Mouse (Mus musculus): ENCODE data around the gene Gm12695. TPM values are rescaled to one million over a fixed set of nuclear protein-coding genes. Genes with fewer than 3 reads are reported as not detected.

Gene Gm12695
- polyA plus RNA-seq, 1 experiment from 2014 or later = not detected

DNA sequence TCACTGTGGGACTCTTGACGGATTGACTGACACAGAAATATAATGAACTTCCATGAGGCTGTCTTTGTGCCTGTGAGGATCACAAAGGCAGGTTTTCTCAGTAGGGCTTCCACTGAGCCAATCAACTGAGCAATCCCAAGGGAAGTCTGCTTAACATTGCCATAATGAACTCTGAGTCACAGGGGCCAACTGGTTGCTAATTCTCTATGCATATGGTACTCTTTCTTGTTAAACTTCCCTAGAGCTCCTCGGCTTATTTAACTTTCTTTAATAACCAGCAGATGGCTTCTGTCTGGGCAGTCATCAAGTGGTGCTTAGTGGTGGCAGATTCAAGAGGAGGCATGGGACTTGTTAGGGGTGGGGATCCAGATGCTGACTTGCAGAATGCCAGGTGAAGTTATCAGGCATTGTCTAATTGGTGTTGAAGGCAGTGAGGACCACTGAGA, 97.6 kb downstream of the Gm12695 start:
- Histone ChIP-seq H3K9me3 (no peaks in the 10 kb centered on the region), H3K9ac (no peak overlapping the region), H3K27me3 (no peaks in the 10 kb centered on the region), H3K27ac (replicated peaks) (no peak overlapping the region), H3K36me3 (no peaks in the 10 kb centered on the region), H3K4me2 (no peak overlapping the region), H3K4me1 (replicated peaks) (no peaks in the 10 kb centered on the region), H3K4me3 (no peak overlapping the region)
- WGBS = 60% methylated on average over 2 of the region's 2 CpGs
- ATAC-seq (ENCODE audit: low read depth) = no peak

DNA sequence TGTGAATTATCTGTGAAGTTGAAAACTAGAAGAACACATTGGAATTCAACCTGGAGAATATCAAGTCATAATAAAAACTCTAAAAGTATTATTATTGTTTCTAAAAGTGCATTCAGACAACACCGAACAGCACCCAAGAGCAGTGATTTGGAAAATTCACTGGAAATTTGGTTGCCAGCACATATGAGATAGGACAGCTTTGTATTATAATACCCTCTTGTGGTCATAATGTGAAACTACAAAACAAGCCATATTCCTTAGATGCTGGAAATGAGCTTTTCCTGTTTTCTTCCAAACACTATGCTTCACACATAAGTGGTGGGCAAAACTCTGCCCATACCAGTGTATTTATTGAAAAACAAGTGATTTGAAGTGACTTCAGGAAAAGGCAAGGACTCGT, 101.5 kb downstream of the Gm12695 start:
- WGBS = 53% methylated on average over 2 of the region's 2 CpGs
- ATAC-seq (ENCODE audit: low read depth) = no peak
- no peaks in the 10 kb centered on the region for H3K4me1 ChIP-seq (replicated peaks)
- H3K9me3 ChIP-seq = no peaks in the 10 kb centered on the region
- H3K4me3 ChIP-seq = no peak overlapping the region
- H3K9ac ChIP-seq = no peak overlapping the region
- H3K27me3 ChIP-seq = no peaks in the 10 kb centered on the region
- H3K4me2 ChIP-seq = no peak overlapping the region
- H3K27ac ChIP-seq (replicated peaks) = no peak overlapping the region
- H3K36me3 ChIP-seq = no peaks in the 10 kb centered on the region

DNA sequence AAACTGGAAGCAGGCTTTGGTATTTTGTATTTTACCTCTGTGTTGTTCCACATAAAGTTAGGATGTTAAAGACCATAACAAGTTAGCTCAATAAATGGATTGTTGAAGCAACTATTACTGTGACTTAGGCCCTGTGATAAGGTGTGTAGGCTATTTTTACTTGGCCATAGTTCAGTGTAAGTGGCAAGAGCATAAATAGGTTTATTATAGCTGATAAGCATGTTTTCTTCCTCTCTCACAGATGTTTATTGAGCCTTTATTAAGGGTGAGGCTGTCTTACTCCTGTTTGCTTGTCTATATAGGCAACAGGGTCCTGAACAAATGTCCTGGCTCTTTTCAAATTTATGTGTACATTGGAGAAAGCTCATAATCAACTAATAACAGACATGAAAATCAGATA, 104.0 kb downstream of the Gm12695 start:
- ATAC-seq (ENCODE audit: low read depth) = no peak
- Histone ChIP-seq H3K4me3 (no peak overlapping the region), H3K9ac (no peak overlapping the region), H3K27ac (replicated peaks) (no peak overlapping the region), H3K27me3 (no peaks in the 10 kb centered on the region), H3K4me1 (replicated peaks) (no peaks in the 10 kb centered on the region), H3K9me3 (no peaks in the 10 kb centered on the region), H3K4me2 (no peak overlapping the region), H3K36me3 (no peaks in the 10 kb centered on the region)

DNA sequence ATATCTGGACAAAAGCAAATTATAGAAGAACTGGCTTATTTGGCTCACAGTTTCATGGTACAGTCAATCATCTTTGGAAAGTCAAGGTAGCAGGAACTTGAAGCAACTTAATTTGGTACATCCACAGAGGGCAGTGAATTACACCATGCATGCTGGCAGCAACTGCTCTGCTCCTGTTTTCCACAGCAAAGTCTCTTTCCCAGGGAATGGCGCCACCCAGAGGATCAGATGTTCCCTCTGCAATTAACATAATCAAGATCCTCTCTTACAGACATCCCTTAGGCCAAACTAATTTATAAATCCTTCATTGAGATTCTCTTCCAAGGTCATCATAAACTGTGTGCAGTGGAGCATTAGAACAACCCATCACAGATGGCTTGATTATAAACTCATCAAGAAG, 104.8 kb downstream of the Gm12695 start:
- WGBS = 19% methylated on average over 1 of the region's 1 CpGs
- Histone ChIP-seq H3K27me3 (no peaks in the 10 kb centered on the region), H3K27ac (replicated peaks) (no peak overlapping the region), H3K9me3 (no peaks in the 10 kb centered on the region), H3K4me3 (no peak overlapping the region), H3K9ac (no peak overlapping the region), H3K36me3 (no peaks in the 10 kb centered on the region), H3K4me1 (replicated peaks) (no peaks in the 10 kb centered on the region), H3K4me2 (no peak overlapping the region)
- ATAC-seq (ENCODE audit: low read depth) = no peak

Other genes with a start within 250 kb of the Gm12695 start
- gene Cyp2j6, start 231.5 kb downstream of the Gm12695 start, polyA plus RNA-seq (2015; fragmentation: Nextera tagmentation; extraction: Ambion mirVana) = 7.1 and 7.7 TPM in 2 replicates
- 4.8 and 6.7 TPM in 2 replicates for gene Cyp2j9, start 193.6 kb downstream of the Gm12695 start, polyA plus RNA-seq (2015; fragmentation: Nextera tagmentation; extraction: Ambion mirVana)
- gene Cyp2j5, start 121.0 kb downstream of the Gm12695 start, polyA plus RNA-seq (2015; fragmentation: Nextera tagmentation; extraction: Ambion mirVana) = not detected in 2 replicates

All from neural tube, embryonic 13.5 days (tissue).